Mouse (Mus musculus) CH12F3 (cell line): ENCODE data around the gene Zfp710.
"Not testable (repeated sequence)": the region's sequence is repeated elsewhere in the genome, so short reads cannot be mapped to it uniquely, and the experiment has no call there.

Experiments used
- in situ Hi-C: fragments of 300-500 bp; cut with MboI; formaldehyde crosslinking; loops from 2 replicates; pipeline ENCODE4 v1.14.3; 2020; ENCODE audit warnings: low sequenced_read_pairs

Gene Zfp710

DNA sequence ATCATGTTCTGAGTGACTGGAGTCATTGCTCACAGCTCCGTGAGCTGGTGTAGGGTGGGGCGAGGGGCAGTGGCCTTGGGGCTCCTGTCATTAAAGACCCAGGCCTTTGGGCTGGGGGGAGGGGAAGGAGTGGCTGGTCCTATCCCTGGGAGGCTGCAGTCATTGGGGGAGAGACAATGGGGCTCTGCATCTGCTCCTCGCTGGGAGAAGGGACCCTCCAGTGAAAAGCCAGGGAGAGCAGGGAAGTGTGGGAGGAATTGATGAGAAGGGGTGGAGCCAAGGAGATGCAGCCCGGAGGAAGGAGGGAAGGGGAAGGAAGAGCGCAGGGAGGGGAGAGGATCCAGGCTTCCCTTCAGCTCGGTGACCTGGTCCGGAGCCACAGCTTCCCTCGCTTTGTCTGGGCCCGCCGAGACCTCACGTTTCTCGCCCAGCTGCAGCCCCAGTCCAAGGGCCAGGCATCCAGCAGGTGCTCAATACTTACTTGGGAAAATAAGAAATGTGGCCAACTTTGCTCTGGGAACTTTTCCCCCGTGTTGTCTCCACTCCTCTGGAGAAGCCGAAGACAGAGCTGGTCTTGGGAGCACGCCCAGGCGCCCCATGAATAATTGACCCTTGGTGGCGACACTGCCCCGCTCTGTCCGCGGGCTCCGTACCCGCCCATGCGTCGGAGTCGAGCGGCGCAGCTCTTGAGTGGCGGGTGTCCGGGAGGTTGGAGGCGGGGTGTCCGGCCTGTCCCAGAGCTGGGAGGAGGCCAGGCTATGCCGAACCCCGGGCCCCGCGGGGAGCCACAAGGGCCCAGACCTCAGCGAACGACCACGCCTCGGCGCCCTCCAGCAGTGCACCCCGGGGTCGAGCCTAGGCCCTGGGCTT is at the start of gene Zfp710:
Gene Zfp710 (plus strand): TSS at position 294 of the 870 bp plus-strand sequence.
- in situ Hi-C loops: no loop called here

GRCm38 (mm10) chr7:79975316-79975715 is 49.3 kb upstream of the Zfp710 start:
- in situ Hi-C loops: no loop called here

DNA sequence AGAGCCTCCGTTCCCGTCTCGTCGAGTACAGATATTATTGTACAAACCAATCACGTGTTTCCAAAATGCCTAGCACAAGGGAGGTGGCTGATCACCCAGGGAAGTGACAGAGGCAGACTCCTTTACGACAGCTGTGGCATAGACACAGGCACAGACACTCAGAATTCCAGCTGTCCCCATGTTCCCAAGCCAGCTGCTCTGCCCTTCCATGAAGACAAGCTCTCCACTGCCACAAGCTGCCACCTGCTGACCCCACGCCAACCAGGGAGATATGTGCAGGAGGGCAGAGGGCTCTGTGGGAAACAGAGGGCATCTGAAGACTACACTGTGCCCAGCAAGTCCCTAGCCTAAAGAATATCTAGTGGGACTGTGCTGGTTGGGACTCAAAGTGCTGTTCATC is 37.9 kb upstream of the Zfp710 start:
- in situ Hi-C loops: no loop called here

GRCm38 (mm10) chr7:79987745-79988144 is 36.9 kb upstream of the Zfp710 start:
- in situ Hi-C loops: no loop called here

DNA sequence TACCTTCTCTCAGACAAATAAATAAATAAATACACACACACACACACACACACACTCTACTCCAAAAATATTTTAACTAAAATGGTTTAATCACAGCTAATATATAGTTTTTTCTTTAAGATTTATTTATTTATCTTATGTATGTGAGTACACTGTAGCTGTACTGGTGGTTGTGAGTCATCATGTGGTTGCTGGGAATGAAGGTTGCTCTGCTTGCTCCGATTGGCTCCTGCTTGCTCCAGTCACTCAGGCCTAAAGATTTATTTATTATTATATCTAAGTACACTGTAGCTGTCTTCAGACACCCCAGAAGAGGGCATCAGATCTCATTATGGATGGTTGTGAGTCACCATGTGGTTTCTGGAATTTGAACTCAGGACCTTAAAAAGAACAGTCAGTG is 36.1 kb upstream of the Zfp710 start:
- in situ Hi-C loops: not testable (repeated sequence)

GRCm38 (mm10) chr7:79994476-79994875 is 30.1 kb upstream of the Zfp710 start:
- in situ Hi-C loops: no loop called here

DNA sequence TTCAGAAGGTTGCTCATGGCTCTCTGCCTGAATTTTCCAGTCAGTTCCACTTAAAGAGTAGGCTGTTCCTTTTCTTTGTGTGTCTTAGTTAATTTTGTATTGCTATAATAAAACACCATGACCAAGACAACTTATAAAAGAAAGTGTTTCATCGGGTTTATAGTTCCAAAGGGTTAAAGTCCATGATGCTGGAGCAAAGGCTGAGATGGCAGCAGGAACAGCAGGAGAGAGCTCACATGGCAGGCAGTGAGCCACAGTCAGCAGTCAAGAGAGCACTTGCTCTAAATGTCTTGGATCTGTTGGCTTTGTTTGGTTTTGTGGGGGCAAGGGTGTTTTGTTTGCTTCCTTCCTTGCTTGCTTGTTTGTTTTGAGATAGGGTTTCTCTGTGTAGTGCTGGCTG is 26.9 kb upstream of the Zfp710 start:
- in situ Hi-C loops: no loop called here

- in situ Hi-C loops: no loop called here
Observed at GRCm38 (mm10) chr7:80002353-80003055, 22.1 kb upstream of the Zfp710 start.

DNA sequence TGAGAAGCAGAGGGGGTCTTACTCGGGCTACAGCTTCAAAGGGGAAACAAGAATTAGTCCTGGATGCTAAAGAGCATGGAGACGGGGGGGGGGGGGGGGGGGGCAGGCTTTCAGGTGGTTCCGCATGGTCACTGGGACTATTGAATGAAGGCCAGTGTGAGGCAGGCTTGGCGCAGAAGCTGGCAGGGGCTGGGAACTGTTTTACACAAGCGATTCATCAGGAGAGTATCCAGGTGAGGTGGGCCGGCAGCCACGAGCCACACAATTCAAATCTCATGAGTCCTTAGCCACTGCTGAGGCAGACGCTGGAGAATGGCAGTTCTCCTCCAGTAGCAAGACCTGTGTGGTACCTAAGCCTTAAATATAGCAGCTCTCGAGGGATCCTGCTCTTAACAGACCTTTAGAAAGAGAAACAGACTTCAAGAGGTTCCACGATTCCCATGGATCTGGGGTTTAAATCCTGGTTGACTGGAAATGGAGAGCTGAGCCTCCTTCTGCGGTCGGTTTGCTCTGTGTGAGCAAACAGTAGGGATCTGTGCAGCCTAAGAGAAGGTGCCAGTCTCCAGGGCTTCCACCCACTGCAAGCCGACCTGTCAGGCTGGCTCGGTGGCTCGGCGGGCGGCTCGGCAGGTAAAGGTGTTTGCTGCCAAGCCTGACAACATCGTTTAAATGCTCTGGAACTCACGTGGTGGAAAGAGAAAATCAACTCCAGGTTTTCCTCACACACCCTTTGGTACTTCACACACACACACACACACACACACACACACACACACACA is 19.6 kb upstream of the Zfp710 start:
- in situ Hi-C loops: no loop called here

DNA sequence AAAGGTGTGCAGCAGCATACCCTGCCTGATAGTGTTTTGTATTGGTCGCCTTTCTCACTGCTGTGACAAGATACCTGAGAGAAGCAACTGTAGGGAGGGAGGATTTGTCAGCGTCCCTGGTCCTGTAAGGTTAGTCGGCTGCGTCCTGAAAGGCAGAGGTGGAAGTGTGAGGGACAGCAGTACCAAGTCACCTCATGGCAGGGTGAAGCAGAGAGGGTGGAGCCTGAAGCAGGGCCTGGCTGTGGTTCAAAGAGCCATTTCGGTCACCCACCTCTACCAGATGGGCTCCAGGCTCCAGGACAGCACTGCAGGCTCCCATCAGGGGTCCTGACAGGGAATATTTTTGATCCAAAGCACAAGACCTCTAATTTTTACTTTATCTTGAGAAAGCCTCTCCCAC is 13.9 kb upstream of the Zfp710 start:
- in situ Hi-C loops: no loop called here

GRCm38 (mm10) chr7:80011470-80011869 is 13.1 kb upstream of the Zfp710 start:
- in situ Hi-C loops: no loop called here

GRCm38 (mm10) chr7:80013884-80014550 is 10.6 kb upstream of the Zfp710 start:
- in situ Hi-C loops: no loop called here

DNA sequence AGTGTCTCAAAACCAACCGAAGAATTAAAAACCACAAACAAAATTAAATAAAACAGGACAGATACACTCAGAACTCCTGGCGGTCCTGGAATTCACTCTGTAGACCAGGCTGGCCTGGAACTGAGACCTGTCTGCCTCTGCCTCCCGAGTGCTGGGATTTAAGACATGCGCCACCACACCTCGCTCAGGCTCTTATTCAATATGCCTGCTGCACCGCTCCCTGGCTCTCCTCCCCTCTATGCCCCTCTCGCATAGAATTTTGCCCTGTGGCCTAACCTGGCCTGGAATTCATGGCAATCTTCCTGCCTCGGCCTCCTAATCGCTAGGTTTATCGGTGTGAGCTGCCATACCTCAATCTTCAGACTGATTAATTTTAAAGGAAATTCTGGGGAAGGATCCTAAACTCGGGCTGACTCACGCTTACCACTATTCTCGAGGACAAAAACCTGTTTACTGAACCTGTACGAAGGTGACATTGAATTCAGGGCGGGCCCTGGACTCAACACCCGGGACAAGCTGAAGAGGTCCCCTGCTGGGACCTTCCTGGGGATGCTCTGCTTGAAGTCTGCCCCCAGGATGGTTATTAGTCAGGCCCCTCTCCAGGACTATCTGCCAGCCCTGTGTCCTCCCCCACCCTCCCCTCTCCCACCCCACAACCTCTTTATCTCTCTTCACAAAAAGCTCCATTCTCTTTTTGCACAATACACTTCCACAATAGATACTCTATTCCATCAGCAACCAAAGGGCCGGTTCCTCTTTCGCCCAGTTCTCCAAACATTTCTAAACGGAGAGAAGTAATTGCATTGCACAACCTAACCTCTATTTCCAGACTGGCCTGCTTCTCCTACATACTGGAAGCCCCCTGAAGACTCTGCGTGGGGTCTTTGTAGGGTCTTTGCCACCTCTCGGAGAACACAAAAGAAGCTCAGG is 9.5 kb upstream of the Zfp710 start:
- in situ Hi-C loops: no loop called here

DNA sequence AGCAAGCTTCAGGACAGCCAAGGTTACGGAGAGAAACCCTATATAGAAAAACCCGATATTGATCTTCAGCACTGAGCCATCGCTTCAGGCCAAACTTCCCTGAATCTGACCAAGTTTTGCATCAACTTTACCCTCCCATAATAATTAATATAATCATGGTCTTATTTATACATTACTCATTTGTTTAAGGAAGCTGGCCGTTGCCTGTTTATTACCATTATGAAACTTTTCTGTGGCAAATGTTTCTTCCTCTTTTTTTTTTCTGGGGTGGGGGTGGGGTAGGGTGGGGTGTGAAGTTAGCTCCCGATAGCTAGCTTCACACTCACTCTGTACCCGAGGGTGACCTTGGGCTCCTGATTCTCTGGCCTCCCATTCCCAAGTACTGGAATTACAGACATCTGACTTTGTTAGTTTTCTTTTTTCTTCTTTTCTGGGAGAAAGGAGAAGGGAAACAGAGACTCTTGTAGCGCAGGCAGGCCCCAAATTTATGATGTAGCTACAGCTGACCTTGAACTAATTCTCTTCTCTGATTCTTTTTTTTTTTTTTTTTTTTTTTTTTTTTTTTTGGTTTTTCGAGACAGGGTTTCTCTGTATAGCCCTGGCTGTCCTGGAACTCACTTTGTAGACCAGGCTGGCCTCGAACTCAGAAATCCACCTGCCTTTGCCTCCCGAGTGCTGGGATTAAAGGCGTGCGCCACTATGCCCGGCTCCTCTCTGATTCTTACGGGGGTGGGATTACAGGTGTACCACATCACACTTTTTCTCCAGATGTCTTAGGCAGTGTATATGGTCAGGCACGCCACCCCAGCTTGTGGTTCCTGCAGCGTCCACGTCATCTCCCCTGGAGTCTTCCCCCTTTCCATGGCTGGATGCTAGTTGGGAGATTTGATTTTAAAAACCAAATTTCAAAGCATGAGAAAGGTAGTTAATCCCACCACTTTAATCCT is 5.8 kb upstream of the Zfp710 start:
- in situ Hi-C loops: no loop called here

- in situ Hi-C loops: no loop called here
Observed at GRCm38 (mm10) chr7:80023621-80024435, 786 bp upstream of the Zfp710 start.

GRCm38 (mm10) chr7:80025391-80026117 is 940 bp downstream of the Zfp710 start:
- in situ Hi-C loops: no loop called here
